Mouse (Mus musculus) olfactory bulb, adult 2 months (tissue): ENCODE results near the gene Bnc2.

ENCODE experiments used
- CTCF ChIP-seq: fragments of 200-500 bp; IDR thresholded peaks from 2 replicates; pipeline ENCODE4 v1.5.1; 2012; ENCODE audit warnings: low read depth, mild to moderate bottlenecking, low read length, moderate library complexity; ENCODE audit not compliant: insufficient read depth
- POLR2A ChIP-seq: fragments of 200-500 bp; IDR thresholded peaks from 2 replicates; pipeline ENCODE4 v1.6.1; 2012; ENCODE audit warnings: mild to moderate bottlenecking, low read depth, low read length, moderate library complexity; ENCODE audit not compliant: insufficient read depth

- TF ChIP-seq CTCF, result no peak
- TF ChIP-seq POLR2A, result no peak
Observed at GRCm38 (mm10) chr4:84472643-84473042, 202.4 kb downstream of the Bnc2 start.
